Mouse (Mus musculus): ENCODE measurements around the gene Serpina3b. TPM values are rescaled to one million over a fixed set of nuclear protein-coding genes. Genes with fewer than 3 reads are reported as not detected.
A peak's percentile ranks its signal among the peaks of the same experiment; 100 is the strongest.
"Not testable (repeated sequence)": the region's sequence is repeated elsewhere in the genome, so short reads cannot be mapped to it uniquely, and the experiment has no call there.

Gene Serpina3b
- not detected for polyA plus RNA-seq (2021)

DNA sequence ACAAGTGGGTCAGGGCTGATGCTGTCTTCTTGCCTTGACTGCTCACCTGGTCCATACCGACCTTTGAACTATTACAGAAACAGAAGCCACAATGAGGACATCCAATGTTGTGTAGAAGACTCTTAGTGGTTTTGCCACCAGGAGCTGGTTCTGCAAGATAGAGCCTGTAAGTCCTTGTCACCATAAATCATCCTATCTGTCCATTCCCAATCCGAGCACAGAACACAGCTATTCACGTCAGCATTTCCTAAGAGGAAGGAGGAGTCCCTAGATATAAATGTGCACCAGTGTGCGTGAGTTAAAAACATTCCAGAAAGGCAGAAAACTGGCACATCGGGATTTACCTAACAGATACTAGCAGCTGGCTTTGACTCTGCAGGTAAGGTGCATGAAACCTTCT is at the start of gene Serpina3b:
TSS of gene Serpina3b (plus strand) at position 301 of the 400 bp plus-strand sequence.
- DNase-seq (ENCODE audit: low read depth, low spot score) (no peak), ATAC-seq (no peak)
- POLR2A ChIA-PET, result no interaction called here
- no peak for TF ChIP-seq CTCF (IDR thresholded peaks at IDR 0.05)
- in situ Hi-C loops (cut with MboI; ENCODE audit: low pct_unique_long_range_greater_than_20kb), result loop anchor here (5.0 kb wide), 1 partner anchor 55 kb away; no protein-coding TSS in a partner anchor
- CTCF ChIA-PET, result no interaction called here
- H3K27me3 ChIP-seq, result no peaks in the 10 kb centered on the region

DNA sequence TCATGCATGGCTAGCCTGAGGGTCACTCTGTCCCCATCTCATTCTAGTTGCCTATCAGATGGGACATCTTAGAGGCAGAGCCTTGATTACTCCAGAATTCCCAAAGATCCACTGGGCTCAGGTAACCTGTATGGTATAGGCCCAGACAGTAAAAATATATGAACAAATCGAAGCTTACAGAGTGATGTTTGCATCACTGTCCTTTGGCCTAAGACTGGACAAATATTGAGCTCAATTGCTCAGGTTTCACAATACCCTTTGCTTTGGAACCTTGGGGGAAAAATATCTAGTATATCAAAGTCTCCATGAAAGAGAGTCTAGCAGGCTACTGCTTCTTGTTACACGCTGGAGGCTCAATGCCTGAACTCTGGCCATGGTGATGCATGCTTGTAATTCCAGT is 37.7 kb upstream of the Serpina3b start:
- in situ Hi-C loops (cut with MboI; ENCODE audit: low pct_unique_long_range_greater_than_20kb), result no loop called here
- no peak for TF ChIP-seq CTCF (IDR thresholded peaks at IDR 0.05)
- CTCF ChIA-PET, result no interaction called here
- no peak for ATAC-seq
- no peak for DNase-seq (ENCODE audit: low read depth, low spot score)
- peaks cover 4% of the 10 kb centered on the region for H3K27me3 ChIP-seq
- POLR2A ChIA-PET, result no interaction called here

DNA sequence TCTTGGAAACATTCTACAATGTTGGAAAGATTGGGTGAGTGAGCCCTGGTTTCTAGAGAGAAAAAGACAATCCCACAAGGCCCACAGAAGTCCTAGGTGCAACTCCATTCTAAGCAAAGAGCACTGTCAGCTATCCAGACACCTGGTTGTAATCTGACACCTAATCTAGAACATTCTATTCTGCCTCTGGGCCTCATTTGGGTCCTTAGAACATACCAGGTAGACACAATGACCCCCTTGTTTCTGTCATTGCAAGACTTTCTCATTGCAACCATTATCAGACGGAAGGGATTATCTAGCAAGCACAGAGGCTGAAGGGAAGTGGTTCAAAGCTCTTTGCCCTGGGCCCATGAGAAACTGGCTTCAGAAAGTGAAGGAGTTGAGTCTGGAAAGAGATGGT is 36.5 kb upstream of the Serpina3b start:
- peaks cover 4% of the 10 kb centered on the region for H3K27me3 ChIP-seq
- no peak for ATAC-seq
- CTCF ChIA-PET, result no interaction called here
- DNase-seq (ENCODE audit: low read depth, low spot score), result no peak
- POLR2A ChIA-PET, result no interaction called here
- no peak for TF ChIP-seq CTCF (IDR thresholded peaks at IDR 0.05)
- in situ Hi-C loops (cut with MboI; ENCODE audit: low pct_unique_long_range_greater_than_20kb), result no loop called here

DNA sequence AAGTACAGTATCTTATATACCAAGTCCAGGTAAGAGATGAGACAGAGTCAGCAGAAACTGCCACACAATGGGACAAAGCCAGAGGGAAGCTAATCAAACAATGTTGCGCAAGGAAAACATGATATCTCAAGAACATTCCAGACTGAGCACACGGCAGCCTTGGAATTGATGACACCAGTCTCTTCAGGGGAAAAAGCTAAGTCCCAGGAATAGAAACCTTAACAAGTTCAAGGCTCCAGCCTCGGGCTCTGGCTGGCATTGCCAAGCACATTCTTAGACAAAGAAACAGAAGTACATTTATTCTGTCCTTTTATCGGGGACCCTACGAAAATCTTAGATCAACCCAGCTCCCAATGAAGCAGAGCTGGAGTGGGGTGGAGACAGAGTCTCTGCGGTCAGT is 27.0 kb upstream of the Serpina3b start, which contains the start of gene Serpina5:
TSS of gene Serpina5 (plus strand) at position 346 of the 400 bp plus-strand sequence.
- DNase-seq (ENCODE audit: low read depth, low spot score) (no peak), ATAC-seq (no peak)
- TF ChIP-seq CTCF (IDR thresholded peaks at IDR 0.05), result no peak
- H3K27me3 ChIP-seq, result no peaks in the 10 kb centered on the region
- CTCF ChIA-PET, result no interaction called here
- in situ Hi-C loops (cut with MboI; ENCODE audit: low pct_unique_long_range_greater_than_20kb), result no loop called here
- POLR2A ChIA-PET, result no interaction called here

DNA sequence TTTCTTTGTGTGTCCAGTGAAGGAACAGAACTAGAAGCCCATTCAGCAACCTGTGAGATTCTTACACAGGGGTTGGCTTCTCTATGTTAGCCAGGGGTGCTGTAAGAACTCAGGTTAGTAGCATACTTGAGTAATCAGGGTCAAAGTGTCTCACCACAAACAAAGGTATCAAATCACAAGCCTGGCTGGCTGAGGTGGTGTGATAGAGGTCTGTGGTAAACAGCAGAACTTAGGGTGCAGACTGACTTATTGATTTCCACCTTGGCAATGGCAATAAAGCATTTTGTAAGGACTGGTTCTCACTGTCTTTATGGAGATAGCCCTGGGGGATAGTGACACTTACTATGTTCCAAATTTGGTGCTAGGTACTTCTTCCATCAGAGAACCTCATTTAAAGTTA is 21.9 kb upstream of the Serpina3b start:
- no peak for DNase-seq (ENCODE audit: low read depth, low spot score)

DNA sequence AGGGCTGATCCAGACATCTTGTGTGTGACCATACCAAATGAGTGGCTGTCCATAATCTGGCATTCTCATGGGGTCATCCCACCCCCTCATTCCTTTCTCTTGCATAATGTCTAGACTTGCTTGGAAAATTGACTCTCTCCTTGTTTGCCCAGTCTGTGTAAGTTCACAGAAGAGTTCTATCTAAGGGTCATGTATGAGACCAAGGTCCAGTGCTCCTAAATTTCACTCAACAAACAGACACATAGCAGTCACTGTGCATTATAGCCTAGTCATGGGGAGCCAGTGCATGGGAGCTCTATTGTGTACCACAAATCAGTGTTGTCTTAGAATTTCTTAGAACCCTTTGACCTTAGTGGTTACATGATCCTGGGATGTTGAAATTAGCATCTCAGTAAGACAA is 20.9 kb upstream of the Serpina3b start:
- no peak for TF ChIP-seq CTCF (IDR thresholded peaks at IDR 0.05)
- ATAC-seq, result no peak
- in situ Hi-C loops (cut with MboI; ENCODE audit: low pct_unique_long_range_greater_than_20kb), result no loop called here
- no peaks in the 10 kb centered on the region for H3K27me3 ChIP-seq
- ChIA-PET CTCF (no interaction called here), POLR2A (no interaction called here)
- no peak for DNase-seq (ENCODE audit: low read depth, low spot score)

More for the DNA sequence above, 21.9 kb upstream of the Serpina3b start:
- CTCF ChIA-PET, result no interaction called here
- POLR2A ChIA-PET, result no interaction called here
- no peak for ATAC-seq
- no peak for TF ChIP-seq CTCF (IDR thresholded peaks at IDR 0.05)
- no peaks in the 10 kb centered on the region for H3K27me3 ChIP-seq
- in situ Hi-C loops (cut with MboI; ENCODE audit: low pct_unique_long_range_greater_than_20kb), result no loop called here

DNA sequence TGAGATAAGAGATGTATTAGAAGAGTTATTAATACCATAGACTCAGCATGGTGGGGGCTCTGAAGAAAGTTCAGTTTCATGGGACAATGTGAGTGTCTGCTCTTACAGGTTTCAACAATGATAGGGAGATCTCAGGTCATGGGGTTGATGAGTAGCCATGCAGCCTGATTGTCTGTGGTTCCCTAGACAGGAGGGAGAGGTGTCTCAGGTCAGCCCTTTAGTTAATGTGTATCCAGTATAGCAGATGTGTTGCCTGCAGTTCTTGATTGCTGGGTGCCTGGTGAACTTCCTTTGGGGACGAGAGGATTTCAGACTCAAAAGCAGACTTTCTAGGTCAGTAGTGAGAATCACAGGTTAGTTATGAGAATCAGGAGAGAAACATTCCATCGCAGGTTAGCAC is 19.3 kb upstream of the Serpina3b start:
- no peak for ATAC-seq
- POLR2A ChIA-PET, result no interaction called here
- in situ Hi-C loops (cut with MboI; ENCODE audit: low pct_unique_long_range_greater_than_20kb), result no loop called here
- CTCF ChIA-PET, result interaction anchor here (1.4 kb wide), 1 partner anchor 10 kb away, joined by 4 read pairs; no protein-coding TSS in a partner anchor
- no peak for DNase-seq (ENCODE audit: low read depth, low spot score)
- no peaks in the 10 kb centered on the region for H3K27me3 ChIP-seq
- no peak for TF ChIP-seq CTCF (IDR thresholded peaks at IDR 0.05)

DNA sequence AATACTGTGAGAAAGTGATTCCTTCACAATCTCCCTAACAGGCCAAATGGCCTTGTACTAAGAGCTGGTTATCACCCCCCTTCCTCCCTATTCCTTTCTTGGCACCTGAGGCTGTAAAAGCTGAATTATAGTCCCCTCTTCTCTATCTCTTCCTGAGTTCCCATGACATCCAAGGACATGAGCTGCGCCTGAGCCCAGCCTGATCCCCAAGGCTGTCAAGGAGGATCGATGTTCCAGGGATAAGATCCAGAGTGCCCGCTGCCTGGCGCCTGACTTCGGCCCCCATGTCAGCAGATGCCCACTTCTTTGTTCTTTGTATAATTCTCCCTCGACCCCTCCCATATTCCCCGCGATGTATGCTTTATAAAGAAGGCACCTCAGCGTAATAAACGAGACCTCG is 15.5 kb upstream of the Serpina3b start, which contains the start of gene Serpina3a:
TSS of gene Serpina3a (plus strand) at position 392 of the 400 bp plus-strand sequence.
- in situ Hi-C loops (cut with MboI; ENCODE audit: low pct_unique_long_range_greater_than_20kb), result not testable (repeated sequence)

DNA sequence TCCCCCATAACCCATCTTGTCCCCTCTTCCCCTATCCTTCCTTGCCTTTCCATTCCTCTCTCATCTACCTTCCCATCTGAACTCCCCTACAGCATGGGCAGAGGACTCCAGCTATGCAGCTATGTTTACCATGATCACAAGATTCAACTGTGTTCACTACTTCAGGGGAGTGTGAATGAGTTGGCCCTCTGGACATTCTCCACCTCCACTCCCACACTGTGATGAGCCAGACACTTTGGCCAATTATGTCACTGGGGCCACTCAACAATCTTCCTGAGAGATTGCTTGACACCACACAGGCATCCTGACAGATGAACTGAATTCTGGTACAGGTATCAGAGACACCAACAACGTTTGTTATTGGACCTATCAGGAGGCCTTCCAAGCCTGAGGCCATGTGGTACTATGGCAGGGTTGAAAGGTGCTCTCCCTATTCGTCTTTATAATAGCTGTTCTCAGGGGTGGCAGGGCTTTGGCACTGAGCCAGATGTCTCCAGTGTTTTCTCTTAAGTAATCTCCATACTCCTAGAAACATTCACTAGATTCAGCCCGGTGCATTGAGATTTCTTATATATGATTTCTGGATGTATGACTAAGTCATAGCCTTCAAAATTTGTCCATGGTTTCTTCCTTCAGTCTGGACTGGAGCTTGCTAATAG is 12.7 kb upstream of the Serpina3b start:
- ChIA-PET CTCF (no interaction called here), POLR2A (no interaction called here)
- ATAC-seq (no peak), DNase-seq (ENCODE audit: low read depth, low spot score) (no peak)
- in situ Hi-C loops (cut with MboI; ENCODE audit: low pct_unique_long_range_greater_than_20kb), result no loop called here
- H3K27me3 ChIP-seq, result no peaks in the 10 kb centered on the region
- TF ChIP-seq CTCF (IDR thresholded peaks at IDR 0.05), result no peak

More for the DNA sequence above, 15.5 kb upstream of the Serpina3b start, which contains the start of gene Serpina3a:
- CTCF ChIA-PET; POLR2A ChIA-PET; H3K27me3 ChIP-seq; DNase-seq (ENCODE audit: low read depth, low spot score); ATAC-seq: not testable (repeated sequence)

DNA sequence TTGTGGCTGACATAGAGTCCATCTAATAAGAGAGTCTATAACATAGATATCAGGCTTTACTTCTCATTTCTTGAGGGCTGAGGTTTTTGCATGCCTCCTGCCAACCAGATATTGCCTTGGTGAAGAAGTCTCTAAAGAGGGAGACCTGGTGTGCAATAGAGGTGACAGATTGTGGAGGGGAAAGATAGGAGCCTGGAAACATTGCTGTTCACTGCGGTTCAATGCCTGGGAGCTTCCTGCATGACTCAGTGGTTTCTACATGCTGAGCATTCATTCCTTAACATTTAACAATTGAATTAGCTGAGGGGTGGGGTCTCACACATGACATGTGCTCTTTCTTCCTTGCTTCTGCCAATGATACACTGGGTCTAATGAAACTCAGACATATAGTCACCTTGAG is 4.7 kb upstream of the Serpina3b start:
- DNase-seq (ENCODE audit: low read depth, low spot score), result no peak
- H3K27me3 ChIP-seq, result no peaks in the 10 kb centered on the region
- ChIA-PET CTCF (no interaction called here), POLR2A (no interaction called here)
- in situ Hi-C loops (cut with MboI; ENCODE audit: low pct_unique_long_range_greater_than_20kb), result no loop called here
- ATAC-seq, result no peak
- no peak for TF ChIP-seq CTCF (IDR thresholded peaks at IDR 0.05)

DNA sequence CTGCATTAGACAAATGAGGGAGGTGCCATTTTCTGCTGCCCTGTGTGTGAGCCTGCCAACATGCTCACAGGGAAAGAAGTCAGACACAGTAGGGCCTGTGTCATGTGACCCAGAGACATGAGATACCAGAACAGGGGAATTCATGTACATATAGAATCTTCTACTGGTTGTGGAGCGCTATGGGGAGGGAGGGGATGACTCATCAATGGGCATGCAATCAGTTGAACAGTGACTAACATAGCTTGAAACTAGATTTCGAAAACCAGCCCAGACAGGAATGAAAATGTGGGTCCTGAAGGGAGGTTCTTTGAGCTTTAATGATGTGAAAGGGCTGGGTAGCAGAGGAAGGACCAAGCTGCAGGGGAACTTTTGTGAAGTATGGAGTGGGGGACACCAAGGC is 3.8 kb upstream of the Serpina3b start:
- POLR2A ChIA-PET, result no interaction called here
- H3K27me3 ChIP-seq, result no peaks in the 10 kb centered on the region
- CTCF ChIA-PET, result interaction anchor here (0.7 kb wide), 1 partner anchor 13 kb away, joined by 3 read pairs; no protein-coding TSS in a partner anchor
- ATAC-seq, result peak; percentile 51
- DNase-seq (ENCODE audit: low read depth, low spot score), result no peak
- no peak for TF ChIP-seq CTCF (IDR thresholded peaks at IDR 0.05)
- in situ Hi-C loops (cut with MboI; ENCODE audit: low pct_unique_long_range_greater_than_20kb), result no loop called here
